9 mouse cellular contexts compared by ENCODE assay signal in the genomic region with DNA sequence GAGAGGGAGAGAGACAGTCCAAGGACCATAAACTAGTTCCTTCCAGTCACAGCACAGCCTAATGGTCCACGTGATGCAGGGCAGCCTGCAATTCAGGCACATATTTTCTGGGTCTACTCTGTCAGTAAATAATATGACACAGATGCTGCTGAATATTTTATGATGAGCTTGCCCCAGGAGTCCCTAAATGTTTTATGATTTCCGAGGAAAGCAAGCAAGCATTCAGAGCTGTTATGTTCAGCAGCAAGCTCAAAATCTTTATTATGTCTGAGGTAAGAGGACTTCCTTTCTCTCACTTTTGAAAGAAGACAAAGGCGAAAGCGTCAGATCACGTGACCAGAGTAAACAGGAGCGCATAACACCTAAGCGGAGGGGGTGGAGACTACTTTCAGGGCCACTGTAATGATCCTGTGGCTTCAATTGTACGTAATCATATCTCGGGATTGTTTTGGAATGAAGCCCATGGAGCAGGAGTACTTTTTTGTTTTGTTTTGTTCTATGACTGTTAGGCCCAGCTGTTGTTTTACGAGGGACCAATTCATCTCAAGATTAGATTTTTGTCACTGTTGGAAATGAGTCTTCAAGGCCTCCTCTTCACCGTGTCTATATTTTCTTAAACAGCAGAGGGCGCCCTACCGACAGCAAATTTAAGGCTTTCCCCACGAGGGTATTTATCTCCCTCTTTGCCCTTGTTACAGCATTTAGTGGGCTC.
A peak's percentile ranks its signal among the peaks of the same experiment; 100 is the strongest.
DNase-seq lines count a peak whose midpoint lies in the region; ATAC-seq and TF ChIP-seq lines count a peak whose summit lies in the region.
"Had no signal": no experiment of that assay in that cellular context is flagged by ENCODE, and none has a peak within 500 bp of the region (broad histone marks: within the 10 kb centered on the region; RNA-seq: fewer than 3 reads in every experiment).

No protein-coding gene starts in this region.

- no peak overlapping the region for H3K9ac ChIP-seq in lung, embryonic 14.5 days

- H3K9me3 ChIP-seq in lung, embryonic 14.5 days (ENCODE audit: low read depth, low read length): no peaks in the 10 kb centered on the region

- no peaks in the 10 kb centered on the region for H3K4me1 ChIP-seq in lung, embryonic 14.5 days (ENCODE audit: insufficient read depth)

- no peaks in the 10 kb centered on the region for H3K36me3 ChIP-seq in lung, embryonic 14.5 days (ENCODE audit: insufficient read depth)

- no peak overlapping the region for H3K27ac ChIP-seq in lung, embryonic 14.5 days (ENCODE audit: low read depth)

- WGBS in lung, embryonic 14.5 days: 26% methylated on average over 14 of the region's 14 CpGs

- peak; percentile 78; the same call in 1 of the 2 replicates for ATAC-seq in lung, embryonic 14.5 days (ENCODE audit: insufficient read depth)
- no peak for ATAC-seq in inflammation-experienced regulatory T-cells, adult 6 months

- peak; percentile 16 for DNase-seq in urinary bladder, postnatal 25 days (ENCODE audit: low spot score)
- no peak for DNase-seq in urinary bladder, adult 2 months (ENCODE audit: low spot score)
- DNase-seq in embryo, embryonic 10 days (ENCODE audit: low spot score): peak; percentile 51
- peak; percentile 36 to 62 for DNase-seq in heart, postnatal 10 days
- DNase-seq in kidney, postnatal 25 days: peak; percentile 67 to 68
- peak; percentile 77 for DNase-seq in lung, embryonic 14.5 days
- DNase-seq in right cerebral cortex, adult 18-20 months: peak; percentile 66

- TF ChIP-seq CTCF in lung, embryonic 14.5 days (IDR thresholded peaks at IDR 0.05; ENCODE audit: low read depth): peak; percentile 62

- intact Hi-C loops in heart, postnatal 10 days (cut with DNase I): loop anchor here (2.0 to 5.0 kb wide), 3 partner anchors 79 to 480 kb away; no protein-coding TSS in a partner anchor

- peak overlapping the region; percentile 36 for H3K4me2 ChIP-seq in lung, embryonic 14.5 days

- H3K4me3 ChIP-seq in lung, embryonic 14.5 days (ENCODE audit: low read depth, low read length): no peak overlapping the region
- H3K4me3 ChIP-seq: erythroblast, embryonic 14.5 days had no signal

- H3K27me3 ChIP-seq in lung, embryonic 14.5 days (ENCODE audit: insufficient read depth, low read length): no peaks in the 10 kb centered on the region
